Mouse (Mus musculus): ENCODE data around the gene Mllt6. TPM values are rescaled to one million over a fixed set of nuclear protein-coding genes. Genes with fewer than 3 reads are reported as not detected.
"Not testable (repeated sequence)": the region's sequence is repeated elsewhere in the genome, so short reads cannot be mapped to it uniquely, and the experiment has no call there.

The Mllt6 gene
- polyA plus RNA-seq, 1 experiment from 2014 or later, result 2.5 TPM

DNA sequence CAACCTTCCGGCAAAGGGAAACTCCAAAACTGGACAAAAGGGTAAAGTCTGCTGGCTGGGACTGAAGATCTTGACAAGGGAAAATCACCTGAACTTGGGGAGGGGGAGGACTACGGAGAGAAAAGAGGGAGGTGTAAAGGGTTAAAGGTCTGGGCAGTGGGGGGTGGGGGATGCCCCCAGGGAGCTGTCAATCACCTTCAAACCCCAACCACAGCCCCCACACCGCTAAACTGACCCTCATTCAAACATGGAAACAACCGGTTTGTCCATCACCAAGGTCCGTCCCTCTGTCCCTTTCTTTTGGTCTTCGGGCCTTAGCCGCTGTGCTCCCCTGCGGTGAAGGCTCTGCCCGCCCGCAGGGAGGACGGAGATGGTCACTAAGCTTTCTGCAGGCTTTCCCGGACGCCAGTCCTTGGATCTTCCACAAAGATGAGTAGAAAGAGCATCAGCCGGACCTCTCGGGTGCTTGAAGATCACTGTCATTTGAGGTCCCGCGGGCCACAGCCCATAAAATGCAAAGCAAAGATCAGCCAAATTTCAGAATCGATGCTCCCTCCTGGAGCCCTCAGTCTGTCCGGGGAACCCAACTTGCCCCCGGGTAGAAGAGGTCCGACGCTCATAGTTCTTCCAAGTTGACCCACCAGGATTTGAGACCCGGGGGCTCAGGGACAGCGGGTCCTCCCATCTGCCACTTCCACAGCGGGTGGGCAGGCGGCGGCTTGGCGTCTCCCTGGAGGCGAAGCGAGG lies 35.5 kb upstream of the Mllt6 start:
- Histone ChIP-seq H3K4me3 (replicated peaks; ENCODE audit: low read length) (peak overlapping the region; percentile 59), H3K27me3 (ENCODE audit: control insufficient read depth, insufficient read depth, low read length) (peaks cover 56% of the 10 kb centered on the region), H3K9me3 (replicated peaks; ENCODE audit: control insufficient read depth, low read length) (no peaks in the 10 kb centered on the region), H3K4me2 (ENCODE audit: low read depth, low read length) (peak overlapping the region; percentile 82), H3K9ac (ENCODE audit: low read length) (peak overlapping the region; percentile 72; the same call in 1 of the 2 replicates), H3K4me1 (ENCODE audit: control insufficient read depth, insufficient read depth, low read length) (peaks cover 10% of the 10 kb centered on the region; the same call in 1 of the 2 replicates), H3K36me3 (ENCODE audit: control insufficient read depth, insufficient read depth, low read length) (no peaks in the 10 kb centered on the region), H3K27ac (ENCODE audit: low read length) (no peak overlapping the region)
- 10% methylated on average over 30 of the region's 30 CpGs for WGBS
- ATAC-seq (ENCODE audit: insufficient read depth, low FRiP score), result no peak

DNA sequence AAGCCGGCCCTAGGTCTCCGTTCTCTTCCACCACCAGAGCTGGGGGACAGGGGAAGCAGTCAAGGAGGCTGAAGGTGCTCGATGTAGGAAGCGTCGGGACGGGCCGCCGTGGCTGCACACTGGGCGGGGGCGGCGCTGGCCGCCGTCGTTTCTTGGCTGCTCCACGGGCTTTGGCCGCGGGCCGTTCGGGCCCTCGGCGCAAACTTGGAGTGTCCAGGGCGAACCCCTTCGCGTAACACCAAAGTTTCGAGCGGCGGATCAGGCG lies 35.0 kb upstream of the Mllt6 start:
- H3K9ac ChIP-seq (ENCODE audit: low read length), result peak overlapping the region; percentile 72; the same call in 1 of the 2 replicates
- no peaks in the 10 kb centered on the region for H3K36me3 ChIP-seq (ENCODE audit: control insufficient read depth, insufficient read depth, low read length)
- H3K27me3 ChIP-seq (ENCODE audit: control insufficient read depth, insufficient read depth, low read length), result peaks cover 56% of the 10 kb centered on the region
- ATAC-seq (ENCODE audit: insufficient read depth, low FRiP score), result 0 out of 2 replicates have a peak, but pooled peaks have one; percentile 2
- no peak overlapping the region for H3K27ac ChIP-seq (ENCODE audit: low read length)
- peak overlapping the region; percentile 59 for H3K4me3 ChIP-seq (replicated peaks; ENCODE audit: low read length)
- H3K9me3 ChIP-seq (replicated peaks; ENCODE audit: control insufficient read depth, low read length), result no peaks in the 10 kb centered on the region
- WGBS, result 1% methylated on average over 28 of the region's 28 CpGs
- peak overlapping the region; percentile 82 for H3K4me2 ChIP-seq (ENCODE audit: low read depth, low read length)
- H3K4me1 ChIP-seq (ENCODE audit: control insufficient read depth, insufficient read depth, low read length), result peaks cover 10% of the 10 kb centered on the region; the same call in 1 of the 2 replicates

DNA sequence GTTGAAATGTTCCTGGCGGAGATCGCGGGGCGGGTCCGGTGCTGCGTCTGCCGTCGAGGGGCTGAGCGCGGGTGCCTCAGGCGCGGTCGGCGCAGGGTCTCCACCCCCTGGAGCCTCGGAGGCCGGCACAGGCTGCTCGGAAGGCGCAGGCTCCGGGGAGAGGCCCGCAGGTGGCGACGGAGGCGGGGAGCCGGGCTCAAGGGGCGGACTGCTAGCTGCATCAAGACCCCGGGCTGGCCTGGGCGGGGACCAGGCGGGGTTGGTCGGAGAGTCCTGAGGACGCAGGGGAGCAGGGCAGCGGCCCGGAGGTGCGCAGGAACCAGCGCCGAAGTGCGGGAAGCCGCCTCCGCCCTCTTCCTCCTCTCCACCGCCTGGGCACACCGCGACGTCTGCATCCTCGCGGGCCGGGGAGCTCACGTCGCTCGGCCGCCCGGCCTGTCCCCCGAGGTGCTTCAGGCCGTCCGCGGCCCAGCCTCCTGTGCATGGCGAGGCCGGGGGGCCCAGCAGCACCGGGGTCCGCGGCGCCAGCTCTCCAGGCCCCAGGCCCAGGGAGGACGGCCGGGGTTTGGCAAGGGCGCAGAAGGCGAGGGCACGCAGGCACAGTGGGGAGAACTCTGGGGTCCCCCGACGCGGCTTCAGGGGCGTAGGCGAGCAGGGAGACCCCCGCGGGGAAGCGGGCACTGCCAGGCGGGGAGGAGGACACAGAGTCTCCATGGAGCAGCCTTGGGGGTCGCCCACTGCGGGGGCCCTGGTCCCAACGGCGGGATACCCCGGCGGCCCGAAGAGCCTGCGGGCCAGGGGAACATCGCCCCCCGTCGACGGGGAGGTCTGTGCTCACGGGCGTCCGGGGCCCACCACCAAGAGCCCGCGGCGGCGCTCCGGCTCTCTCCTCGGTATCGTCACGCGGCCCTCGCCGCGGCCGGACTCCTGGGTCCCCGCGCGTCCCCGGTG lies 34.4 kb upstream of the Mllt6 start:
- Histone ChIP-seq H3K4me1 (ENCODE audit: control insufficient read depth, insufficient read depth, low read length) (peaks cover 10% of the 10 kb centered on the region; the same call in 1 of the 2 replicates), H3K27ac (ENCODE audit: low read length) (no peak overlapping the region), H3K4me2 (ENCODE audit: low read depth, low read length) (peak overlapping the region; percentile 82), H3K4me3 (replicated peaks; ENCODE audit: low read length) (peak overlapping the region; percentile 59), H3K36me3 (ENCODE audit: control insufficient read depth, insufficient read depth, low read length) (no peaks in the 10 kb centered on the region), H3K9ac (ENCODE audit: low read length) (peak overlapping the region; percentile 72), H3K27me3 (ENCODE audit: control insufficient read depth, insufficient read depth, low read length) (peaks cover 56% of the 10 kb centered on the region), H3K9me3 (replicated peaks; ENCODE audit: control insufficient read depth, low read length) (no peaks in the 10 kb centered on the region)
- under 1% methylated on average over 101 of the region's 106 CpGs for WGBS
- ATAC-seq (ENCODE audit: insufficient read depth, low FRiP score), result peak; percentile 27

DNA sequence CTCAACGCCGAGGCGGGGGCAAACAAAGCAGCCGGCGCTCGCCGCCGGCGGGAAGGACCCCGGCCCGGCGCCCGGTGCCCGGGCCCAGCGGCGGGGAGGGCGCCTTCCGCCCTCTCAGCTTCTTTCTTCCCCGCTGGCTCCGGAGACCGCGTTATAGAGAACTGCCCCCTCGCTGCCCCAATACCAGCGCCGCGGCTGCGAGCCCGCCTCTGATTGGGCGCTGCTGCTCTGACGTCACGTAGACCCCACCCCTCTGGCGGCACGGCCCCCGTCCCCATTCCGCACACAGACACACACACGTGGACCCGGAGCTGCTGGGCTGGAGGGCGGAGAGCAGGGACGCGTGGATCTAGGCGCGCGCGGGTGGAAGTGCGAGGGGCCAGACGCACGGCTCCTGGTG lies 33.6 kb upstream of the Mllt6 start, which contains the start of gene Epop:
Epop (minus strand) TSS at position 127 of the 400 bp plus-strand sequence.
- Histone ChIP-seq H3K36me3 (ENCODE audit: control insufficient read depth, insufficient read depth, low read length) (no peaks in the 10 kb centered on the region), H3K4me3 (replicated peaks; ENCODE audit: low read length) (peak within 1 kb of the TSS; percentile 59), H3K4me1 (ENCODE audit: control insufficient read depth, insufficient read depth, low read length) (peaks cover 10% of the 10 kb centered on the region; the same call in 1 of the 2 replicates), H3K4me2 (ENCODE audit: low read depth, low read length) (peak within 1 kb of the TSS; percentile 82), H3K27me3 (ENCODE audit: control insufficient read depth, insufficient read depth, low read length) (peaks cover 50% of the 10 kb centered on the region), H3K9me3 (replicated peaks; ENCODE audit: control insufficient read depth, low read length) (no peaks in the 10 kb centered on the region), H3K27ac (ENCODE audit: low read length) (no peak within 1 kb of the TSS), H3K9ac (ENCODE audit: low read length) (peak within 1 kb of the TSS; percentile 72)
- under 1% methylated on average over 47 of the region's 47 CpGs for WGBS
- peak; percentile 92 for ATAC-seq (ENCODE audit: insufficient read depth, low FRiP score)

DNA sequence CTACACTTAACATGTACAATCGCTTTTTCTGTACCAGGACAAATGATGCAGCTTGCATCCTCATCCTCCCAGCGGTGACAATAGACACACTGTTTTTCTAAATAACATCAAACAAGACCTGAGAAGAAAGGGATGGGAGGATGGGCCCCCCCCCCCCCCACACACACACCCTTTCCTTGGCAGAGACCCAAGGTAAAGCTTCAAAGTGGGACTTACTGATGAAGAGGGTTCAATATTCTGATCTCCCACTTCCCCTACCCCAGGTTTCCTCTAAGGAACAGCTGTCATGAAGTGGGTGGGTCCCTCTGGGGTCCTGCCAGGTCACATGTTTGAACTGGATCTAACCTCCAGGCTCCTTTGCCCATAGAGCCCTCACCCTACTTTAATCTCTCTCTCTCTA lies 32.2 kb upstream of the Mllt6 start:
- ATAC-seq (ENCODE audit: insufficient read depth, low FRiP score), result no peak

DNA sequence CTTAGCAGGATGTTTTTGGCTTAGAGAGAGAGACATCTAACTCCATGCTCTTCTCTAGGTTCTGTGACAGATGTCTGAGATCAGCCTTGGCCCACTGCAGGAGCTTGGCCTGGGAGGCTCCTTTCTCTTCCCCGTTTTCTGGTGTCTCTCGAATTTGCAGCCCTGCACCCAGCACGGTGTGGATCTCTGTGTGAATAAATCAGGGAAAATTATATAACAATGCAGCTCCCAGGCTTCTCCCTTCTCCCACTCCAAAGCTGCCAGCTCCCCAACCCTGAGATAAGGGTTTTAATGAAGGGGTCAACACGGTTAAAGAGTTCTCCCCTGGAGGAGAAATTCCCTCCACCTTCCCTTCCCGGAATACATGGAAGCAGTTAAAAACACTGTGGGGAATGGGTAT lies 31.7 kb upstream of the Mllt6 start:
- Histone ChIP-seq H3K27me3 (ENCODE audit: control insufficient read depth, insufficient read depth, low read length) (peaks cover 33% of the 10 kb centered on the region), H3K27ac (ENCODE audit: low read length) (no peak overlapping the region), H3K9me3 (replicated peaks; ENCODE audit: control insufficient read depth, low read length) (no peaks in the 10 kb centered on the region), H3K4me2 (ENCODE audit: low read depth, low read length) (no peak overlapping the region), H3K9ac (ENCODE audit: low read length) (no peak overlapping the region), H3K4me1 (ENCODE audit: control insufficient read depth, insufficient read depth, low read length) (peaks cover 10% of the 10 kb centered on the region; the same call in 1 of the 2 replicates), H3K36me3 (ENCODE audit: control insufficient read depth, insufficient read depth, low read length) (no peaks in the 10 kb centered on the region), H3K4me3 (replicated peaks; ENCODE audit: low read length) (no peak overlapping the region)
- no peak for ATAC-seq (ENCODE audit: insufficient read depth, low FRiP score)
- 22% methylated on average over 5 of the region's 5 CpGs for WGBS

More for the DNA sequence above, 32.2 kb upstream of the Mllt6 start:
- no peaks in the 10 kb centered on the region for H3K9me3 ChIP-seq (replicated peaks; ENCODE audit: control insufficient read depth, low read length)
- no peak overlapping the region for H3K4me2 ChIP-seq (ENCODE audit: low read depth, low read length)
- H3K4me3 ChIP-seq (replicated peaks; ENCODE audit: low read length), result no peak overlapping the region
- no peak overlapping the region for H3K27ac ChIP-seq (ENCODE audit: low read length)
- no peak overlapping the region for H3K9ac ChIP-seq (ENCODE audit: low read length)
- peaks cover 38% of the 10 kb centered on the region for H3K27me3 ChIP-seq (ENCODE audit: control insufficient read depth, insufficient read depth, low read length)
- H3K4me1 ChIP-seq (ENCODE audit: control insufficient read depth, insufficient read depth, low read length), result peaks cover 10% of the 10 kb centered on the region; the same call in 1 of the 2 replicates
- no peaks in the 10 kb centered on the region for H3K36me3 ChIP-seq (ENCODE audit: control insufficient read depth, insufficient read depth, low read length)
- 40% methylated on average over 2 of the region's 2 CpGs for WGBS

DNA sequence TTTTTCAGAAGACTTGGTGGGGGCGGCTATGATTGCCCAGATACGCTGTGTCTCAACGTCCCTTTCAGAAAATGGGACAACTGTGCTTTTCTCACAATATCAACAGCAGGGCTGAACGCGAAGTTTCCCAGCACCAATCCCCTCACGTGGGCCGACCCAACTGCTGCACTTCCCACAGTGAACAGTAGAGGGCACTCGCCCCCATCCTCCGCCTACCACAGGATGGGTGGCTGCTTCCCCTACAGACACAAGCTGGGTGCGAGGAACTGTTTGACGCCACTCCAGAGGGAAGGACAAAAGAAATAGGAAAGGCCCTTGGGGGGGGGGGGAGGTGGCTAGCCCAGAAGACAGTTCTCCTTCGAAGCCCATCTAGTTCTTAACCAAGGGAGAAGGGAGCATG lies 31.3 kb upstream of the Mllt6 start:
- peaks cover 29% of the 10 kb centered on the region for H3K27me3 ChIP-seq (ENCODE audit: control insufficient read depth, insufficient read depth, low read length)
- WGBS, result 4% methylated on average over 12 of the region's 12 CpGs
- H3K4me2 ChIP-seq (ENCODE audit: low read depth, low read length), result no peak overlapping the region
- ATAC-seq (ENCODE audit: insufficient read depth, low FRiP score), result 0 out of 2 replicates have a peak, but pooled peaks have one; percentile 22
- H3K4me3 ChIP-seq (replicated peaks; ENCODE audit: low read length), result no peak overlapping the region
- no peaks in the 10 kb centered on the region for H3K36me3 ChIP-seq (ENCODE audit: control insufficient read depth, insufficient read depth, low read length)
- no peak overlapping the region for H3K9ac ChIP-seq (ENCODE audit: low read length)
- H3K4me1 ChIP-seq (ENCODE audit: control insufficient read depth, insufficient read depth, low read length), result peaks cover 10% of the 10 kb centered on the region; the same call in 1 of the 2 replicates
- no peak overlapping the region for H3K27ac ChIP-seq (ENCODE audit: low read length)
- no peaks in the 10 kb centered on the region for H3K9me3 ChIP-seq (replicated peaks; ENCODE audit: control insufficient read depth, low read length)

DNA sequence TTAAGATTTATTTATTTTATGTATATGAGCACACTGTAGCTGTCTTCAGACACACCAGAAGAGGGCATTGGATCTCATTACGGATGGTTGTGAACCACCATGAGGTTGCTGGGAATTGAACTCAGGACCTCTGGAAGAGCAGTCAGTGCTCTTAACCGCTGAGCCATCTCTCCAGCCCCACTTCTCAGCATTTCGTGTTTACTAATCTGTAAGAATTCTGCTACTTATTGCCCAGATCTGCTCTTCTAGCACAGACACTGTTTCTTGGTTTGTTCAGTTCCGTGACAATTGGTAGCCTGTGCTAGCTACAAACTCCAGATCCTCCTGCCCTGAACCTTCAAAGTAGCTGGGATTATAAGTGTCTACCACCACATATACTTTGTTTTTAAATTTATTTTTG lies 30.8 kb upstream of the Mllt6 start:
- not testable (repeated sequence) for H3K9ac ChIP-seq (ENCODE audit: low read length); ATAC-seq (ENCODE audit: insufficient read depth, low FRiP score); H3K36me3 ChIP-seq (ENCODE audit: control insufficient read depth, insufficient read depth, low read length); H3K9me3 ChIP-seq (replicated peaks; ENCODE audit: control insufficient read depth, low read length); H3K4me1 ChIP-seq (ENCODE audit: control insufficient read depth, insufficient read depth, low read length); H3K4me2 ChIP-seq (ENCODE audit: low read depth, low read length); H3K27ac ChIP-seq (ENCODE audit: low read length); H3K4me3 ChIP-seq (replicated peaks; ENCODE audit: low read length)
- H3K27me3 ChIP-seq (ENCODE audit: control insufficient read depth, insufficient read depth, low read length), result peaks cover 24% of the 10 kb centered on the region
- 81% methylated on average over 4 of the region's 4 CpGs for WGBS
